Mouse (Mus musculus) inflammation-experienced regulatory T-cells (primary cell): Measurements from ENCODE around the gene Nrgn. TPM values are rescaled to one million over a fixed set of nuclear protein-coding genes. Genes with fewer than 3 reads are reported as not detected.

ENCODE experiments used
- polyA plus RNA-seq, 2 experiments: library from polyadenylated mRNA; unstranded; fragments of 100-300 nt; shearing (Covaris generic); gene quantifications; one replicate each; pipeline ENCODE4 v1.2.1; 2017

The Nrgn gene
- polyA plus RNA-seq, result 10 to 100 TPM in 1 of 2 experiments, 1 to 10 TPM in 1; 1.6 to 14.9 TPM

GRCm38 (mm10) chr9:37552536-37553293, at the start of gene Nrgn:
Gene Nrgn (minus strand): TSS chr9:37552904.

GRCm38 (mm10) chr9:37554838-37555748, 2.4 kb upstream of the Nrgn start, which contains the start of gene Siae:
Gene Siae (plus strand): TSS chr9:37555698.

GRCm38 (mm10) chr9:37539170-37540025, 13.3 kb downstream of the Nrgn start, which contains the start of gene Vsig2:
Gene Vsig2 (plus strand): TSS chr9:37539255.

GRCm38 (mm10) chr9:37527396-37528224, 25.1 kb downstream of the Nrgn start, which contains the start of gene Esam:
Gene Esam (plus strand): TSS chr9:37528078.

Other genes starting within 250 kb of the Nrgn start
- gene Ccdc15, start 204.5 kb downstream of the Nrgn start, polyA plus RNA-seq, result 1 to 10 TPM; 6.3 to 7.1 TPM
- gene Hepacam, start 185.6 kb downstream of the Nrgn start, polyA plus RNA-seq, result under 1 TPM in 1 of 2 experiments, not detected in 1; 0.05 TPM
- gene Robo4, start 151.0 kb downstream of the Nrgn start, polyA plus RNA-seq, result not detected
- gene Robo3, start 119.7 kb downstream of the Nrgn start, polyA plus RNA-seq, result 1 to 10 TPM in 1 of 2 experiments, under 1 TPM in 1; 0.17 to 1.3 TPM
- gene Msantd2, start 63.6 kb downstream of the Nrgn start, polyA plus RNA-seq, result 10 to 100 TPM; 23.8 to 28.9 TPM
- gene Esam, start 24.8 kb downstream of the Nrgn start, polyA plus RNA-seq, result under 1 TPM; 0.37 to 0.92 TPM
- gene Vsig2, start 13.6 kb downstream of the Nrgn start, polyA plus RNA-seq, result 1 to 10 TPM in 1 of 2 experiments, under 1 TPM in 1; 0.28 to 5.9 TPM
- gene Siae, start 2.8 kb upstream of the Nrgn start, polyA plus RNA-seq, result 10 to 100 TPM; 14.9 to 16.8 TPM
- gene Spa17, start 60.8 kb upstream of the Nrgn start, polyA plus RNA-seq, result 1 to 10 TPM in 1 of 2 experiments, under 1 TPM in 1; 0.86 to 1.3 TPM
- gene Tbrg1, start 104.4 kb upstream of the Nrgn start, polyA plus RNA-seq, result 100 to 1,000 TPM; 162 to 186 TPM
- gene Panx3, start 116.3 kb upstream of the Nrgn start, polyA plus RNA-seq, result under 1 TPM; 0.22 to 0.43 TPM
- gene Olfr160, start 163.3 kb upstream of the Nrgn start, polyA plus RNA-seq, result 1 to 10 TPM in 1 of 2 experiments, under 1 TPM in 1; 0.07 to 2.7 TPM
- not detected for gene Olfr874, start 192.2 kb upstream of the Nrgn start, polyA plus RNA-seq
- not detected for gene Olfr875, start 219.0 kb upstream of the Nrgn start, polyA plus RNA-seq